Mouse (Mus musculus): ENCODE data around the gene Ywhah.

DNA sequence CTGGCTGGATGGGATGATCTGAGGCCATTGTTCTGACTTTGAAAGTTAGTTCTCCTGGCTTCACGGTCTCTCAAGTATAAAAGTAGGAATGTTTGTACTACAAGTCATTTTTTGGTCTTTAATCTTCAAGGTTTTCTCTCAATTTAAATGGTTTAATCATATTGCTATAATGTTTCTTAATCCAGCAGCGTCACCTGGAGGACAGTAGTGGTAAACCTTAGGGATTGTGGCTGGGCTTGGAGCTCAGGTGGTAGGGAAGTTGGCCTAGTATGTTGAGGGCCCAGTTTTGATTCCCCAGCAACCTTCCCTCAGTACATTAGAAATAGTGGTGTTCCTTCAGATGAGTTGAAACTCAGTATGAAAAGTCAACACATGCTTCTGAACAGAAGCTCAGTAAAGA is 3.0 kb downstream of the Ywhah start:
- no peak for TF ChIP-seq MYOG (IDR thresholded peaks at IDR 0.05; ENCODE audit: control insufficient read depth in 1 of 3, insufficient read depth in 1 of 3, insufficient read length in 2 of 3, low read depth in 2 of 3)
- TF ChIP-seq POLR2A (IDR thresholded peaks at IDR 0.05; ENCODE audit: insufficient read length, low read depth): no peak
- no peak for TF ChIP-seq USF1 (IDR thresholded peaks at IDR 0.05; ENCODE audit: low read depth)
- TF ChIP-seq CEBPB (IDR thresholded peaks at IDR 0.05; ENCODE audit: insufficient read depth, poor library complexity, severe bottlenecking): no peak
- no peak for TF ChIP-seq MAX (IDR thresholded peaks at IDR 0.05; ENCODE audit: low read depth)
